Mouse (Mus musculus) embryonic fibroblast, embryonic 13.5 days (primary cell): ENCODE data around the gene Atp8b3. TPM values are rescaled to one million over a fixed set of nuclear protein-coding genes. Genes with fewer than 3 reads are reported as not detected.

Source experiments
- H3K27ac ChIP-seq: 2 replicates; pipeline ENCODE4 v1.5.1; 2012; ENCODE audit warnings: low read length, control low read depth, inconsistent platforms; ENCODE audit not compliant: insufficient read depth
- H3K4me1 ChIP-seq: 2 replicates; pipeline ENCODE4 v1.6.1; 2011; ENCODE audit warnings: low read length; ENCODE audit not compliant: control insufficient read depth, insufficient read depth
- H3K4me3 ChIP-seq: 2 replicates; pipeline ENCODE4 v1.5.1; 2011; ENCODE audit warnings: mild to moderate bottlenecking, control low read depth, low read length; ENCODE audit not compliant: insufficient read depth
- CTCF ChIP-seq: IDR thresholded peaks from 2 replicates; pipeline ENCODE4 v1.5.1; 2011; ENCODE audit warnings: mild to moderate bottlenecking, control low read depth, low read length, moderate library complexity, borderline replicate concordance; ENCODE audit not compliant: insufficient read depth
- POLR2A ChIP-seq: IDR thresholded peaks from 2 replicates; pipeline ENCODE4 v1.6.1; 2011; ENCODE audit warnings: low read depth, mild to moderate bottlenecking, control low read depth, low read length, moderate library complexity
- polyA plus RNA-seq: library from polyadenylated mRNA; stranded (reverse); fragments of >200 nt; gene quantifications from 2 replicates; pipeline ENCODE4 v1.2.4, GENCODE M21; 2011; ENCODE audit warnings: low read depth; ENCODE audit not compliant: missing spikeins, insufficient read length

The Atp8b3 gene
- polyA plus RNA-seq, 1 experiment = not detected

DNA sequence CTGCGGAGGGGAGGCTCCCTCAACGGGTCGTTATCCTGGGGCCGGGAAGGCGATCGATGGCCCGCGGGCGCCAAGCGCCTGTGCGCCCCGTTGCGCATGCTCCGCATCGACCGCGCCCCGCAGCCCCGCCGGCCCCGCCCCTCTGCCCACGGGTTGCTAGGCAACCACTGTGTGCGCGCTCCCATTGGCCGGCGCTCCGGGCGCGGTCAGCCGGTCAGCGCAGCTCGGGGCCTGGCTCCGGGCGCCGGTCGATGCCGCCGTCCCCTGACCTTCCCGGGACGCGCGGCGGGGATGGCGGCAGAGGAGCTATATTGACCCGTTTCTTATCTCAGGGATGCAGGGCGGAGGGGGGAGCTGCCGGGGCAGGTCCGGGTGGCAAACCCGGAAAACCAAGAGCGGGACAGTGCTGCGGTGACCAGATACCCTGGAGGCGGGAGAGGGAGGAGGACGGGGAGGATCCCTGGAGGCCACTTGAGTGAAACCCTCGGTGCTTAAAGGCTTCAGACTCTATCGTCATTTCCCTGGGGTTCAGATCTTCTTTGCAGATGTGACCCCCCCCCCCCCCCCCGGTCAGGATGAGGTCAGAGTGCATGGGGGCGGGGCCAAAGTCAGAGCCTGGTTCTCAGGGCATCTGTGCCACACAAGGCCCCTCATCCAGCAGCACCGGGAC, 63.5 kb downstream of the Atp8b3 start:
- TF ChIP-seq POLR2A (peak; percentile 75), CTCF (no peak)
- no peak overlapping the region for H3K27ac ChIP-seq

More for the DNA sequence above, 63.5 kb downstream of the Atp8b3 start:
- Histone ChIP-seq H3K4me3 (peak overlapping the region; percentile 55), H3K4me1 (no peaks in the 10 kb centered on the region)

Other genes starting within 250 kb of the Atp8b3 start
- 2,340 and 2,493 TPM in 2 replicates for gene Rps15, start 246.7 kb downstream of the Atp8b3 start, polyA plus RNA-seq
- gene Apc2, start 243.1 kb downstream of the Atp8b3 start, polyA plus RNA-seq = 2.5 and 3.7 TPM in 2 replicates
- gene 2310011J03Rik, start 218.6 kb downstream of the Atp8b3 start, polyA plus RNA-seq = 16.4 and 18.6 TPM in 2 replicates
- 0.42 and 0.81 TPM in 2 replicates for gene Pcsk4, start 209.6 kb downstream of the Atp8b3 start, polyA plus RNA-seq
- 1.5 and 1.7 TPM in 2 replicates for gene Reep6, start 209.2 kb downstream of the Atp8b3 start, polyA plus RNA-seq
- 22.9 and 30.1 TPM in 2 replicates for gene Adamtsl5, start 190.7 kb downstream of the Atp8b3 start, polyA plus RNA-seq
- not detected in 2 replicates for gene Plk5, start 182.7 kb downstream of the Atp8b3 start, polyA plus RNA-seq
- 39.1 and 40.4 TPM in 2 replicates for gene Mex3d, start 151.5 kb downstream of the Atp8b3 start, polyA plus RNA-seq
- gene Mbd3, start 139.6 kb downstream of the Atp8b3 start, polyA plus RNA-seq = 83.3 and 99.1 TPM in 2 replicates
- gene Uqcr11, start 132.3 kb downstream of the Atp8b3 start, polyA plus RNA-seq = 182 and 231 TPM in 2 replicates
- 64.8 and 72.9 TPM in 2 replicates for gene Tcf3, start 105.5 kb downstream of the Atp8b3 start, polyA plus RNA-seq
- gene Onecut3, start 44.3 kb downstream of the Atp8b3 start, polyA plus RNA-seq = not detected in 2 replicates
- gene Rexo1, start 22.4 kb upstream of the Atp8b3 start, polyA plus RNA-seq = 19.4 and 21.9 TPM in 2 replicates
- gene Klf16, start 38.2 kb upstream of the Atp8b3 start, polyA plus RNA-seq = 15.5 and 15.9 TPM in 2 replicates
- 42.1 and 58.7 TPM in 2 replicates for gene Abhd17a, start 51.2 kb upstream of the Atp8b3 start, polyA plus RNA-seq
- 57.3 and 62.2 TPM in 2 replicates for gene Scamp4, start 63.7 kb upstream of the Atp8b3 start, polyA plus RNA-seq
- 1.4 and 2.9 TPM in 2 replicates for gene Adat3, start 63.8 kb upstream of the Atp8b3 start, polyA plus RNA-seq
- 0.63 and 0.91 TPM in 2 replicates for gene Gm49322, start 66.9 kb upstream of the Atp8b3 start, polyA plus RNA-seq
- 92.4 and 105 TPM in 2 replicates for gene Csnk1g2, start 83.7 kb upstream of the Atp8b3 start, polyA plus RNA-seq
- 21.2 and 22.1 TPM in 2 replicates for gene Btbd2, start 117.9 kb upstream of the Atp8b3 start, polyA plus RNA-seq
- 32.8 and 39.8 TPM in 2 replicates for gene Mknk2, start 139.0 kb upstream of the Atp8b3 start, polyA plus RNA-seq
- gene Mob3a, start 162.9 kb upstream of the Atp8b3 start, polyA plus RNA-seq = 40.9 and 56.0 TPM in 2 replicates
- 24.6 and 38.5 TPM in 2 replicates for gene Izumo4, start 163.1 kb upstream of the Atp8b3 start, polyA plus RNA-seq
- 116 and 155 TPM in 2 replicates for gene Ap3d1, start 203.1 kb upstream of the Atp8b3 start, polyA plus RNA-seq
- gene Dot1l, start 216.1 kb upstream of the Atp8b3 start, polyA plus RNA-seq = 22.3 and 22.4 TPM in 2 replicates